Mouse (Mus musculus): Measurements from ENCODE around the gene Idh2.
"Not testable (repeated sequence)": the region's sequence is repeated elsewhere in the genome, so short reads cannot be mapped to it uniquely, and the experiment has no call there.

Gene Idh2

GRCm38 (mm10) chr7:80060012-80060778 lies 55.0 kb downstream of the Idh2 start:
- DNase-seq (ENCODE audit: low read depth): no peak

- DNase-seq (ENCODE audit: low read depth): no peak
These were observed 55.9 kb downstream of the Idh2 start for GRCm38 (mm10) chr7:80059064-80059838.

DNA sequence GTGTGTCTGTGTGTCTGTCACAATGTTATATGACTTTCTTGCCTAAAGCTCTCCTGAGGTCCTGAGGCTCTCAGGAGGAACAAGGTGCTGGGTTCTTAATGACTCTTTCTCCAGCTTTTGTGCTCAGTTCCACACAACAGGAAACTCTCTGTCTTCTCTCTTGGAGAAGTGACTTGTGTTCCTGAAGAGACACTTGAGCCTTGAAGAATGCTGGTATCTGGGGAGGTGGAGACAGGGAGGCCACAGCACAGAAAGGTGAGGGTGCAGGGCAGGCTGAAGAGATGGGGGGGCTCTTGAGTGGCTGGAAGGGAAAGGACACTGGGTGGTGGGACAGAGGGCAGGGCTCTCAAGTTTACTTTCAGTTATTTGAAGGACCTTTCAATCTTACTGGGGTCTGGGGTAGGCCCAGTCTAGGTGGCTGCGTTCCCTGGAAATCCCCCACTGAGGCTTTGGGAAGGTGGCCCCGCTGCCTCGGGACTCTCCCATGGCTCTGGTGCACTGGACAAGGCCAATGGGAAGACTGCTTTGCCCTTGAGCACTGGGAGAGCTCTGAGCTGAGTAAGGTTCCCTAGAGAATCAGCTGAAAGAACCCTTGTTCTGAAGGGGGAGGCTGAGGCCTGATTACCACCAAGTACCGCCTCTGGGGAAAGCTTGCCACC lies 56.7 kb downstream of the Idh2 start:
- no peak for DNase-seq (ENCODE audit: low read depth)

DNA sequence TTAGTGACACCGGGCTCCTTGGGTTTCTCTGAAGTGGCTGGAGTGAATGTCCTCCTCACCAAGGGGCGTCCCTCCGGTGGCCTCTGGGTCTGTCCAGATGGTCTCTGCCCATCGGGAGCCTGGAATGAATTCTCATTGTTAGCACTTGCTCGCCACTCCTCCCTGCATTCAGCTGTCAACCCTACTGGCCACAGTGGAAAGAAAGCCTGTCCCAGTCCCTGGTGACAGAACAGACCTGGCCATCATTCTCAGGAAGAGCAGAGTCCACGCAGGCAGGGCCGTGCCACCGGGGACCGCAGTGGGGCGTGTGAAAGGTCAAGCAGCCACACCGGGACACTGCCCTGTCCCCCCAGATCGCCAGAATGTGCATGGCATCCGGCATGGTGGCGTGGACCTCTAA lies 57.4 kb downstream of the Idh2 start:
- no peak for DNase-seq (ENCODE audit: low read depth)

- peak; percentile 49 for DNase-seq (ENCODE audit: low read depth)
These were observed 58.0 kb downstream of the Idh2 start for GRCm38 (mm10) chr7:80057002-80057691.

DNA sequence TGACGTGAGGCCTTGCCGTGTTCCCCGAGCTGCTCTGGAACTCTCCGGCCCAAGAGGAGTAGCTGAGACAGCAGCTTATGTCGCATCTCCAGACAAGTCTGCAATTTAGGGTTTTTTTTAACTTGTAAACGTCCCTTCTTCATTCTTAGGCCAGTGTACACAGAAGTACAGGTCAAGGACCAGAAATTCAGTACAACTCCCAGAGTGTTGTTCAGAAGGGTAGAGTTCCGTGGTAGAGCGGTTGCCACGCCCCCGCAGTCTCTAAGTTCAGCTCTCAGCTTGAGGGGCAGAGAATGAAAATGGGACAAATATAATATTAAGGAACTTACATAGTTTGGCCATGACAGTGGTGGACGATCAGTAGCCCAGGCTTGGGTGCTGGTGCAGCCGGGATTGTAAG lies 59.4 kb downstream of the Idh2 start:
- no peak for DNase-seq (ENCODE audit: low read depth)

DNA sequence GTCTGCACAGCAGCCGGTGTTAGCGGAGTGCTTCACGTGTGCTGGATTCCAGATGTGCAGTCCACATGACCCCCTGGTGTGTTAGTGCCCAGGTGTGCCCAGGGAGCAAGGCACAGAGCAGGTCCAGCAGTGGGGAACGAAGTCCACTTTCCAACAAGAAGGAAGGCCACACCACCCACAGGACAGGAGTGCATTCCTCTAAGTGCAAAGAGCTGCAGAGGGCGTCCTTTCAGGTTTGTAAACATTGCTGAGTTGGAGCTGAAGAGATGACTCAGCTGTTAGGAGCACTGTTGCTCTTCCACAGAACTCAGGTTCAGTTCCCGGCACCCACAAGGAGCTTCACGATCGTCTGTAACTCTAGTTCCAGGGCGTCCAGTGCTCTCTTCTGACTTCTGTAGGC lies 62.0 kb downstream of the Idh2 start:
- no peak for DNase-seq (ENCODE audit: low read depth)

GRCm38 (mm10) chr7:80052261-80052660 lies 62.9 kb downstream of the Idh2 start:
- DNase-seq (ENCODE audit: low read depth): no peak

- no peak for DNase-seq (ENCODE audit: low read depth)
These were observed 63.4 kb downstream of the Idh2 start for GRCm38 (mm10) chr7:80051835-80052234.

DNA sequence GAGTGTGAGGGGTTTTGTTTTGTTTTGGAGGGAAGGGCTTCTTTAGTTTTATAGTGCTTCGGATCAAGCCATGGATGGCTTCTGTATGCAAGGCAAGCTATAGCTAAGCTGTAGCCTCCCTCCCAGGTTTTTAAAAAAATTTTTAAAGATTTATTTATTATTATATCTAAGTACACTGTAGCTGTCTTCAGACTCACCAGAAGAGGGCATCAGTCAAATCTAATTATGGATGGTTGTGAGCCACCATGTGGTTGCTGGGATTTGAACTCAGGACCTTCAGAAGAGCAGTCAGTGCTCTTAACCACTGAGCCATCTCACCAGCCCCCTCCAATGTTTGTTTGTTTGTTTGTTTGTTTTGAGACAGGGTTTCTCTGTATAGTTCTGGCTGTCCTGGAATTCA lies 64.8 kb downstream of the Idh2 start:
- DNase-seq (ENCODE audit: low read depth): not testable (repeated sequence)

- no peak for DNase-seq (ENCODE audit: low read depth)
These were observed 65.4 kb downstream of the Idh2 start for GRCm38 (mm10) chr7:80049746-80050145.

- no peak for DNase-seq (ENCODE audit: low read depth)
These were observed 68.2 kb downstream of the Idh2 start for GRCm38 (mm10) chr7:80047041-80047440.

All from NIH3T3 (cell line).